Mouse (Mus musculus) embryonic facial prominence, embryonic 12.5 days (tissue): ENCODE data around the gene Gm7879. TPM values are rescaled to one million over a fixed set of nuclear protein-coding genes. Genes with fewer than 3 reads are reported as not detected.
A peak's percentile ranks its signal among the peaks of the same experiment; 100 is the strongest.

Source experiments
- ATAC-seq: fragments of 200-750 bp; cut with Nextera tagmentation; 2 replicates; pipeline ENCODE4 v1.8.0; 2017; ENCODE audit not compliant: insufficient number of reproducible peaks, insufficient read depth, low FRiP score, low TSS enrichment
- H3K27ac ChIP-seq: fragments of 300-500 bp; sonication (generic); 2 replicates; pipeline ENCODE4 v1.5.1; 2016; ENCODE audit warnings: mild to moderate bottlenecking
- H3K27me3 ChIP-seq: fragments of 300-500 bp; sonication (generic); 2 replicates; pipeline ENCODE4 v1.6.1; 2016; ENCODE audit warnings: mild to moderate bottlenecking, moderate library complexity
- H3K36me3 ChIP-seq: fragments of 300-500 bp; sonication (generic); 2 replicates; pipeline ENCODE4 v1.6.1; 2016; ENCODE audit warnings: mild to moderate bottlenecking
- H3K4me1 ChIP-seq: fragments of 300-500 bp; sonication (generic); 2 replicates; pipeline ENCODE4 v1.6.1; 2016
- H3K4me2 ChIP-seq: fragments of 300-500 bp; sonication (generic); replicated peaks from 2 replicates; pipeline ENCODE4 v1.6.1; 2016; ENCODE audit warnings: mild to moderate bottlenecking, moderate library complexity
- H3K4me3 ChIP-seq: fragments of 300-500 bp; sonication (generic); 2 replicates; pipeline ENCODE4 v1.5.1; 2016; ENCODE audit warnings: mild to moderate bottlenecking
- H3K9ac ChIP-seq: fragments of 300-500 bp; sonication (generic); 2 replicates; pipeline ENCODE4 v1.6.1; 2016; ENCODE audit warnings: mild to moderate bottlenecking, moderate library complexity
- H3K9me3 ChIP-seq: fragments of 300-500 bp; sonication (generic); 2 replicates; pipeline ENCODE4 v1.6.1; 2016; ENCODE audit warnings: mild to moderate bottlenecking, moderate library complexity
- WGBS: fragments of 180-500 bp; shearing (Covaris S2); methylation state at CpG from one replicate; pipeline ENCODE4 v1.1.7; 2016; 5-methylcytosine and 5-hydroxymethylcytosine counted together
- polyA plus RNA-seq: library from polyadenylated mRNA; unstranded; fragments of >200 nt; fragmentation: Nextera tagmentation; extraction: Ambion mirVana; gene quantifications from 2 replicates; pipeline ENCODE4 v1.2.1, GENCODE M21; 2016

Gene Gm7879
- polyA plus RNA-seq, 1 experiment from 2014 or later = 0.33 TPM

- H3K4me2 ChIP-seq = no peak overlapping the region
- H3K36me3 ChIP-seq = no peaks in the 10 kb centered on the region
- no peaks in the 10 kb centered on the region for H3K27me3 ChIP-seq
- H3K4me3 ChIP-seq = no peak overlapping the region
- no peak overlapping the region for H3K9ac ChIP-seq
- WGBS = 23% methylated on average over 3 of the region's 3 CpGs
- no peak for ATAC-seq
- H3K4me1 ChIP-seq = 0 out of 2 replicates have a peak, but pooled peaks cover 4% of the 10 kb centered on the region
- peak overlapping the region; percentile 61; the same call in 1 of the 2 replicates for H3K27ac ChIP-seq
- H3K9me3 ChIP-seq = no peaks in the 10 kb centered on the region
These were observed 17.0 kb upstream of the Gm7879 start for GRCm38 (mm10) chr5:43895931-43896330.

GRCm38 (mm10) chr5:43904685-43905084 is 8.3 kb upstream of the Gm7879 start:
- no peaks in the 10 kb centered on the region for H3K27me3 ChIP-seq
- H3K36me3 ChIP-seq = no peaks in the 10 kb centered on the region
- H3K4me3 ChIP-seq = no peak overlapping the region
- H3K4me1 ChIP-seq = no peaks in the 10 kb centered on the region
- ATAC-seq = no peak
- H3K9me3 ChIP-seq = no peaks in the 10 kb centered on the region
- no peak overlapping the region for H3K27ac ChIP-seq
- WGBS = 92% methylated on average over 3 of the region's 3 CpGs
- no peak overlapping the region for H3K9ac ChIP-seq
- no peak overlapping the region for H3K4me2 ChIP-seq

- H3K36me3 ChIP-seq = no peaks in the 10 kb centered on the region
- H3K27me3 ChIP-seq = no peaks in the 10 kb centered on the region
- H3K9ac ChIP-seq = no peak overlapping the region
- H3K4me1 ChIP-seq = no peaks in the 10 kb centered on the region
- H3K4me3 ChIP-seq = no peak overlapping the region
- no peak overlapping the region for H3K27ac ChIP-seq
- H3K9me3 ChIP-seq = no peaks in the 10 kb centered on the region
- 60% methylated on average over 9 of the region's 9 CpGs for WGBS
- H3K4me2 ChIP-seq = no peak overlapping the region
- no peak for ATAC-seq
These were observed 3.7 kb upstream of the Gm7879 start for GRCm38 (mm10) chr5:43909213-43909612.

GRCm38 (mm10) chr5:43910006-43910405 is 2.9 kb upstream of the Gm7879 start:
- Histone ChIP-seq H3K27me3 (no peaks in the 10 kb centered on the region), H3K9me3 (no peaks in the 10 kb centered on the region), H3K4me2 (no peak overlapping the region), H3K36me3 (no peaks in the 10 kb centered on the region), H3K9ac (no peak overlapping the region), H3K27ac (no peak overlapping the region), H3K4me1 (no peaks in the 10 kb centered on the region), H3K4me3 (no peak overlapping the region)
- no peak for ATAC-seq
- WGBS = 88% methylated on average over 6 of the region's 6 CpGs

- ATAC-seq = no peak
- H3K9me3 ChIP-seq = no peaks in the 10 kb centered on the region
- no peak overlapping the region for H3K4me3 ChIP-seq
- no peaks in the 10 kb centered on the region for H3K36me3 ChIP-seq
- H3K27ac ChIP-seq = no peak overlapping the region
- no peak overlapping the region for H3K9ac ChIP-seq
- H3K4me2 ChIP-seq = no peak overlapping the region
- 90% methylated on average over 4 of the region's 4 CpGs for WGBS
- H3K27me3 ChIP-seq = no peaks in the 10 kb centered on the region
- no peaks in the 10 kb centered on the region for H3K4me1 ChIP-seq
These were observed 2.4 kb downstream of the Gm7879 start for GRCm38 (mm10) chr5:43915261-43915886.

GRCm38 (mm10) chr5:43921877-43922276 is 8.9 kb downstream of the Gm7879 start:
- Histone ChIP-seq H3K9ac (no peak overlapping the region), H3K4me2 (no peak overlapping the region), H3K9me3 (no peaks in the 10 kb centered on the region), H3K27me3 (no peaks in the 10 kb centered on the region), H3K36me3 (no peaks in the 10 kb centered on the region), H3K4me3 (no peak overlapping the region), H3K27ac (no peak overlapping the region), H3K4me1 (no peaks in the 10 kb centered on the region)
- 83% methylated on average over 11 of the region's 11 CpGs for WGBS
- ATAC-seq = no peak

- Histone ChIP-seq H3K27ac (no peak overlapping the region), H3K4me3 (no peak overlapping the region), H3K9me3 (no peaks in the 10 kb centered on the region), H3K4me2 (no peak overlapping the region), H3K9ac (no peak overlapping the region), H3K27me3 (no peaks in the 10 kb centered on the region), H3K36me3 (no peaks in the 10 kb centered on the region), H3K4me1 (no peaks in the 10 kb centered on the region)
- no peak for ATAC-seq
- WGBS = 28% methylated on average over 4 of the region's 4 CpGs
These were observed 11.0 kb downstream of the Gm7879 start for GRCm38 (mm10) chr5:43923933-43924332.

- ATAC-seq = no peak
- H3K4me1 ChIP-seq = no peaks in the 10 kb centered on the region
- H3K36me3 ChIP-seq = no peaks in the 10 kb centered on the region
- no peak overlapping the region for H3K9ac ChIP-seq
- H3K27ac ChIP-seq = no peak overlapping the region
- H3K4me3 ChIP-seq = no peak overlapping the region
- no peaks in the 10 kb centered on the region for H3K9me3 ChIP-seq
- no peak overlapping the region for H3K4me2 ChIP-seq
- H3K27me3 ChIP-seq = no peaks in the 10 kb centered on the region
These were observed 14.8 kb downstream of the Gm7879 start for GRCm38 (mm10) chr5:43927729-43928128.

- Histone ChIP-seq H3K4me3 (no peak overlapping the region), H3K27ac (no peak overlapping the region), H3K27me3 (no peaks in the 10 kb centered on the region), H3K4me2 (no peak overlapping the region), H3K4me1 (no peaks in the 10 kb centered on the region), H3K9ac (no peak overlapping the region), H3K9me3 (no peaks in the 10 kb centered on the region), H3K36me3 (no peaks in the 10 kb centered on the region)
- ATAC-seq = no peak
- WGBS = 58% methylated on average over 2 of the region's 2 CpGs
These were observed 20.3 kb downstream of the Gm7879 start for GRCm38 (mm10) chr5:43933269-43933668.

- WGBS = 27% methylated on average over 9 of the region's 9 CpGs
- H3K4me3 ChIP-seq = no peak overlapping the region; the same call in 1 of the 2 replicates
- peak overlapping the region; percentile 67 for H3K4me2 ChIP-seq
- H3K27ac ChIP-seq = no peak overlapping the region
- peaks cover 20% of the 10 kb centered on the region; the same call in 1 of the 2 replicates for H3K4me1 ChIP-seq
- H3K9me3 ChIP-seq = no peaks in the 10 kb centered on the region
- H3K9ac ChIP-seq = peak overlapping the region; percentile 36; the same call in 1 of the 2 replicates
- no peaks in the 10 kb centered on the region for H3K36me3 ChIP-seq
- ATAC-seq = 0 out of 2 replicates have a peak, but pooled peaks have one; percentile 67
- no peaks in the 10 kb centered on the region for H3K27me3 ChIP-seq
These were observed 34.5 kb downstream of the Gm7879 start for GRCm38 (mm10) chr5:43947330-43947977.

- WGBS = under 1% methylated on average over 27 of the region's 27 CpGs
- Histone ChIP-seq H3K27me3 (no peaks in the 10 kb centered on the region), H3K9me3 (no peaks in the 10 kb centered on the region), H3K36me3 (no peaks in the 10 kb centered on the region), H3K4me2 (peak overlapping the region; percentile 67), H3K9ac (peak overlapping the region; percentile 36; the same call in 1 of the 2 replicates), H3K4me3 (peak overlapping the region; percentile 28), H3K4me1 (peaks cover 20% of the 10 kb centered on the region; the same call in 1 of the 2 replicates), H3K27ac (no peak overlapping the region)
- ATAC-seq = peak; percentile 91
These were observed 35.3 kb downstream of the Gm7879 start for GRCm38 (mm10) chr5:43948111-43948743.
